Mouse (Mus musculus) myocyte (in vitro differentiated cells): ENCODE measurements around the gene Mapk14.

Experiments used
- CEBPB ChIP-seq: IDR thresholded peaks from 2 replicates; pipeline ENCODE4 v1.6.1; 2011; ENCODE audit warnings: mild to moderate bottlenecking, moderate library complexity; ENCODE audit not compliant: poor library complexity, insufficient read depth, severe bottlenecking
- MAX ChIP-seq: IDR thresholded peaks from one replicate; pipeline ENCODE4 v1.6.1; 2011; ENCODE audit warnings: low read depth, mild to moderate bottlenecking, control low read depth
- MYOD1 ChIP-seq, 3 experiments: IDR thresholded peaks; one replicate each; pipeline ENCODE4 v1.6.1; 2011; ENCODE audit warnings: control low read depth in 2 of 3, low read depth in 2 of 3, mild to moderate bottlenecking in 2 of 3, moderate library complexity in 1 of 3; ENCODE audit not compliant: insufficient read length in 2 of 3, control insufficient read depth in 1 of 3
- MYOG ChIP-seq, 3 experiments: IDR thresholded peaks; one replicate each; pipeline ENCODE4 v1.6.1; 2011; ENCODE audit warnings: control low read depth in 2 of 3, low read depth in 2 of 3, mild to moderate bottlenecking in 2 of 3; ENCODE audit not compliant: insufficient read length in 2 of 3, control insufficient read depth in 1 of 3, insufficient read depth in 1 of 3
- POLR2A ChIP-seq: IDR thresholded peaks from one replicate; pipeline ENCODE4 v1.6.1; 2011; ENCODE audit warnings: low read depth, mild to moderate bottlenecking, control low read depth, moderate library complexity; ENCODE audit not compliant: insufficient read length
- POLR2AphosphoS2 ChIP-seq: IDR thresholded peaks from one replicate; pipeline ENCODE4 v1.6.1; 2011; ENCODE audit warnings: low read depth, control low read depth; ENCODE audit not compliant: insufficient read length
- REST ChIP-seq: IDR thresholded peaks from one replicate; pipeline ENCODE4 v1.6.1; 2011; ENCODE audit warnings: mild to moderate bottlenecking, control low read depth, moderate library complexity; ENCODE audit not compliant: insufficient read depth, insufficient read length
- TCF12 ChIP-seq: IDR thresholded peaks from one replicate; pipeline ENCODE4 v1.6.1; 2011; ENCODE audit warnings: mild to moderate bottlenecking, control low read depth; ENCODE audit not compliant: poor library complexity, insufficient read depth, severe bottlenecking
- TCF3 ChIP-seq: IDR thresholded peaks from one replicate; pipeline ENCODE4 v1.6.1; 2011; ENCODE audit warnings: low read depth, control low read depth; ENCODE audit not compliant: insufficient read length
- USF1 ChIP-seq: IDR thresholded peaks from one replicate; pipeline ENCODE4 v1.6.1; 2011; ENCODE audit warnings: low read depth, mild to moderate bottlenecking, control low read depth, moderate library complexity

DNA sequence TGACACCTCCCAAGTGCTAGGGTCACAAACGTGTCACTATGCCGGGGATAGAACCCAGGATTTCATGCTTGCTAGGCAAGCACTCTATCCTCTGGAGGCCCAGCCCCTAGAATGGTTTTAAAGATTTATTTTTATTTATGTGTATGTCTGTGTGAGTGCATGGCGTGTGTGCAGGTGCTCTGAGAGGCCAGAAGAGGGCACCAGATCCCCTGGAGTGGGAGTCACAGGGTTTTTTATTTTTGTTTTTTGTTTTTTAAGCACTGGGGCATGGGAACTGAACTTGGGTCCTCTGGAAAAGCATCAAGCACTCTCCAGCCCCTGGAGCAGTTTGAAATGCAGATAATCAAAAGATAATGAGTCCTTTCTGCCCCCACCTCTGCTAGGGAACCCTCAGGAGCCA, 85.7 kb downstream of the Mapk14 start:
- TF ChIP-seq POLR2A (no peak), MYOD1 (IDR thresholded peaks at IDR 0.05; ENCODE audit: control insufficient read depth in 1 of 3, insufficient read length in 2 of 3, low read depth in 2 of 3) (no peak), CEBPB (no peak), REST (no peak), POLR2AphosphoS2 (no peak), MYOG (IDR thresholded peaks at IDR 0.05; ENCODE audit: control insufficient read depth in 1 of 3, insufficient read depth in 1 of 3, insufficient read length in 2 of 3, low read depth in 2 of 3) (no peak), MAX (no peak), USF1 (no peak), TCF12 (no peak), TCF3 (no peak)
